Mouse (Mus musculus): ENCODE data around the gene Cul7. TPM values are rescaled to one million over a fixed set of nuclear protein-coding genes. Genes with fewer than 3 reads are reported as not detected.
A peak's percentile ranks its signal among the peaks of the same experiment; 100 is the strongest.

Cul7 gene
- polyA plus RNA-seq, 1 experiment from 2014 or later, result 41.9 TPM

GRCm38 (mm10) chr17:46674530-46675283 is 24.6 kb downstream of the Cul7 start:
- Histone ChIP-seq H3K27me3 (ENCODE audit: control insufficient read depth, insufficient read depth, low read depth, low read length) (no peaks in the 10 kb centered on the region), H3K9me3 (replicated peaks; ENCODE audit: control insufficient read depth, low read length, poor library complexity, severe bottlenecking) (no peaks in the 10 kb centered on the region), H3K36me3 (ENCODE audit: control insufficient read depth, insufficient read depth, low read length) (peaks cover 27% of the 10 kb centered on the region), H3K4me2 (ENCODE audit: low read length) (peak overlapping the region; percentile 89), H3K4me1 (ENCODE audit: control insufficient read depth, insufficient read depth, low read length) (peaks cover 32% of the 10 kb centered on the region), H3K27ac (ENCODE audit: low read length) (peak overlapping the region; percentile 72), H3K9ac (ENCODE audit: low read depth, low read length) (peak overlapping the region; percentile 60), H3K4me3 (ENCODE audit: low read depth, low read length) (peak overlapping the region; percentile 88)
- WGBS, result 17% methylated on average over 14 of the region's 15 CpGs
- peak; percentile 46 for ATAC-seq

GRCm38 (mm10) chr17:46678416-46678815 is 28.3 kb downstream of the Cul7 start, which contains the start of gene Mea1:
Mea1 (plus strand) TSS chr17:46678793.
- no peak within 1 kb of the TSS for H3K27ac ChIP-seq (ENCODE audit: low read length)
- no peaks in the 10 kb centered on the region for H3K9me3 ChIP-seq (replicated peaks; ENCODE audit: control insufficient read depth, low read length, poor library complexity, severe bottlenecking)
- no peaks in the 10 kb centered on the region for H3K27me3 ChIP-seq (ENCODE audit: control insufficient read depth, insufficient read depth, low read depth, low read length)
- peaks cover 26% of the 10 kb centered on the region for H3K36me3 ChIP-seq (ENCODE audit: control insufficient read depth, insufficient read depth, low read length)
- H3K9ac ChIP-seq (ENCODE audit: low read depth, low read length), result peak within 1 kb of the TSS; percentile 82
- H3K4me2 ChIP-seq (ENCODE audit: low read length), result peak within 1 kb of the TSS; percentile 77
- peak within 1 kb of the TSS; percentile 75 for H3K4me3 ChIP-seq (ENCODE audit: low read depth, low read length)
- ATAC-seq, result no peak
- peaks cover 35% of the 10 kb centered on the region for H3K4me1 ChIP-seq (ENCODE audit: control insufficient read depth, insufficient read depth, low read length)
- WGBS, result 88% methylated on average over 8 of the region's 9 CpGs

GRCm38 (mm10) chr17:46678911-46679310 is 28.8 kb downstream of the Cul7 start:
- H3K27me3 ChIP-seq (ENCODE audit: control insufficient read depth, insufficient read depth, low read depth, low read length), result no peaks in the 10 kb centered on the region
- H3K9ac ChIP-seq (ENCODE audit: low read depth, low read length), result no peak overlapping the region
- H3K4me2 ChIP-seq (ENCODE audit: low read length), result peak overlapping the region; percentile 77; the same call in 1 of the 2 replicates
- peaks cover 31% of the 10 kb centered on the region for H3K36me3 ChIP-seq (ENCODE audit: control insufficient read depth, insufficient read depth, low read length)
- peaks cover 32% of the 10 kb centered on the region for H3K4me1 ChIP-seq (ENCODE audit: control insufficient read depth, insufficient read depth, low read length)
- H3K27ac ChIP-seq (ENCODE audit: low read length), result no peak overlapping the region
- H3K9me3 ChIP-seq (replicated peaks; ENCODE audit: control insufficient read depth, low read length, poor library complexity, severe bottlenecking), result no peaks in the 10 kb centered on the region
- no peak overlapping the region for H3K4me3 ChIP-seq (ENCODE audit: low read depth, low read length)
- 66% methylated on average over 9 of the region's 9 CpGs for WGBS
- ATAC-seq, result no peak

GRCm38 (mm10) chr17:46679843-46680759 is 30.0 kb downstream of the Cul7 start:
- WGBS, result 1% methylated on average over 34 of the region's 34 CpGs
- H3K27me3 ChIP-seq (ENCODE audit: control insufficient read depth, insufficient read depth, low read depth, low read length), result no peaks in the 10 kb centered on the region
- peaks cover 25% of the 10 kb centered on the region for H3K4me1 ChIP-seq (ENCODE audit: control insufficient read depth, insufficient read depth, low read length)
- H3K4me3 ChIP-seq (ENCODE audit: low read depth, low read length), result peak overlapping the region; percentile 75
- H3K9me3 ChIP-seq (replicated peaks; ENCODE audit: control insufficient read depth, low read length, poor library complexity, severe bottlenecking), result no peaks in the 10 kb centered on the region
- peak overlapping the region; percentile 77 for H3K4me2 ChIP-seq (ENCODE audit: low read length)
- H3K27ac ChIP-seq (ENCODE audit: low read length), result peak overlapping the region; percentile 88
- peak overlapping the region; percentile 82 for H3K9ac ChIP-seq (ENCODE audit: low read depth, low read length)
- ATAC-seq, result peak; percentile 60
- H3K36me3 ChIP-seq (ENCODE audit: control insufficient read depth, insufficient read depth, low read length), result peaks cover 32% of the 10 kb centered on the region

GRCm38 (mm10) chr17:46680760-46681373 is 30.7 kb downstream of the Cul7 start, which contains the start of gene Klhdc3:
Klhdc3 (minus strand) TSS chr17:46680914.
- 0% methylated on average over 45 of the region's 49 CpGs for WGBS
- H3K36me3 ChIP-seq (ENCODE audit: control insufficient read depth, insufficient read depth, low read length), result peaks cover 35% of the 10 kb centered on the region
- peak within 1 kb of the TSS; percentile 75 for H3K4me3 ChIP-seq (ENCODE audit: low read depth, low read length)
- peak; percentile 97 for ATAC-seq
- H3K27ac ChIP-seq (ENCODE audit: low read length), result peak within 1 kb of the TSS; percentile 88
- H3K9ac ChIP-seq (ENCODE audit: low read depth, low read length), result peak within 1 kb of the TSS; percentile 82
- H3K9me3 ChIP-seq (replicated peaks; ENCODE audit: control insufficient read depth, low read length, poor library complexity, severe bottlenecking), result no peaks in the 10 kb centered on the region
- peak within 1 kb of the TSS; percentile 97 for H3K4me2 ChIP-seq (ENCODE audit: low read length)
- H3K27me3 ChIP-seq (ENCODE audit: control insufficient read depth, insufficient read depth, low read depth, low read length), result no peaks in the 10 kb centered on the region
- peaks cover 25% of the 10 kb centered on the region for H3K4me1 ChIP-seq (ENCODE audit: control insufficient read depth, insufficient read depth, low read length)

- Histone ChIP-seq H3K4me3 (ENCODE audit: low read depth, low read length) (peak overlapping the region; percentile 75), H3K27me3 (ENCODE audit: control insufficient read depth, insufficient read depth, low read depth, low read length) (no peaks in the 10 kb centered on the region), H3K9me3 (replicated peaks; ENCODE audit: control insufficient read depth, low read length, poor library complexity, severe bottlenecking) (no peaks in the 10 kb centered on the region), H3K36me3 (ENCODE audit: control insufficient read depth, insufficient read depth, low read length) (peaks cover 34% of the 10 kb centered on the region), H3K4me1 (ENCODE audit: control insufficient read depth, insufficient read depth, low read length) (peaks cover 25% of the 10 kb centered on the region), H3K4me2 (ENCODE audit: low read length) (peak overlapping the region; percentile 97), H3K9ac (ENCODE audit: low read depth, low read length) (peak overlapping the region; percentile 81), H3K27ac (ENCODE audit: low read length) (peak overlapping the region; percentile 82)
- 24% methylated on average over 12 of the region's 12 CpGs for WGBS
- ATAC-seq, result peak; percentile 2
Observed at GRCm38 (mm10) chr17:46681466-46682118, 31.5 kb downstream of the Cul7 start.

- H3K27me3 ChIP-seq (ENCODE audit: control insufficient read depth, insufficient read depth, low read depth, low read length), result no peaks in the 10 kb centered on the region
- H3K9me3 ChIP-seq (replicated peaks; ENCODE audit: control insufficient read depth, low read length, poor library complexity, severe bottlenecking), result no peaks in the 10 kb centered on the region
- ATAC-seq, result no peak
- H3K4me1 ChIP-seq (ENCODE audit: control insufficient read depth, insufficient read depth, low read length), result peaks cover 25% of the 10 kb centered on the region
- peaks cover 32% of the 10 kb centered on the region for H3K36me3 ChIP-seq (ENCODE audit: control insufficient read depth, insufficient read depth, low read length)
- H3K4me3 ChIP-seq (ENCODE audit: low read depth, low read length), result no peak overlapping the region
- H3K4me2 ChIP-seq (ENCODE audit: low read length), result no peak overlapping the region
- no peak overlapping the region for H3K27ac ChIP-seq (ENCODE audit: low read length)
- no peak overlapping the region for H3K9ac ChIP-seq (ENCODE audit: low read depth, low read length)
- WGBS, result 81% methylated on average over 16 of the region's 16 CpGs
Observed at GRCm38 (mm10) chr17:46682654-46683389, 32.7 kb downstream of the Cul7 start.

- no peak overlapping the region for H3K4me2 ChIP-seq (ENCODE audit: low read length)
- no peak for ATAC-seq
- no peaks in the 10 kb centered on the region for H3K9me3 ChIP-seq (replicated peaks; ENCODE audit: control insufficient read depth, low read length, poor library complexity, severe bottlenecking)
- no peaks in the 10 kb centered on the region for H3K27me3 ChIP-seq (ENCODE audit: control insufficient read depth, insufficient read depth, low read depth, low read length)
- H3K4me3 ChIP-seq (ENCODE audit: low read depth, low read length), result no peak overlapping the region
- H3K9ac ChIP-seq (ENCODE audit: low read depth, low read length), result no peak overlapping the region
- 92% methylated on average over 6 of the region's 6 CpGs for WGBS
- peaks cover 8% of the 10 kb centered on the region for H3K4me1 ChIP-seq (ENCODE audit: control insufficient read depth, insufficient read depth, low read length)
- no peak overlapping the region for H3K27ac ChIP-seq (ENCODE audit: low read length)
- peaks cover 32% of the 10 kb centered on the region for H3K36me3 ChIP-seq (ENCODE audit: control insufficient read depth, insufficient read depth, low read length)
Observed at GRCm38 (mm10) chr17:46685913-46686312, 35.8 kb downstream of the Cul7 start.
